Mouse (Mus musculus) forebrain, embryonic 13.5 days (tissue): ENCODE results near the gene Intu. TPM values are rescaled to one million over a fixed set of nuclear protein-coding genes. Genes with fewer than 3 reads are reported as not detected.

ENCODE experiments used
- ATAC-seq: fragments of 200-750 bp; cut with Nextera tagmentation; 2 replicates; pipeline ENCODE4 v1.8.0; 2017
- H3K27ac ChIP-seq: fragments of 300-500 bp; sonication (generic); 2 replicates; pipeline ENCODE4 v1.5.1; 2015; ENCODE audit warnings: inconsistent platforms, mild to moderate bottlenecking, moderate library complexity
- H3K27me3 ChIP-seq: fragments of 300-500 bp; sonication (generic); 2 replicates; pipeline ENCODE4 v1.6.1; 2015; ENCODE audit warnings: mild to moderate bottlenecking, inconsistent platforms
- H3K36me3 ChIP-seq: fragments of 300-500 bp; sonication (generic); 2 replicates; pipeline ENCODE4 v1.6.1; 2015; ENCODE audit warnings: mild to moderate bottlenecking, inconsistent platforms; ENCODE audit not compliant: poor library complexity, severe bottlenecking
- H3K4me1 ChIP-seq: fragments of 300-500 bp; sonication (generic); 2 replicates; pipeline ENCODE4 v1.6.1; 2015; ENCODE audit warnings: inconsistent platforms
- H3K4me2 ChIP-seq: fragments of 300-500 bp; sonication (generic); 2 replicates; pipeline ENCODE4 v1.6.1; 2015; ENCODE audit warnings: inconsistent platforms, mild to moderate bottlenecking, moderate library complexity
- H3K4me3 ChIP-seq: fragments of 300-500 bp; sonication (generic); 2 replicates; pipeline ENCODE4 v1.5.1; 2015; ENCODE audit warnings: mild to moderate bottlenecking, inconsistent platforms
- H3K9ac ChIP-seq: fragments of 300-500 bp; sonication (generic); 2 replicates; pipeline ENCODE4 v1.6.1; 2015; ENCODE audit warnings: mild to moderate bottlenecking, inconsistent platforms
- H3K9me3 ChIP-seq: fragments of 300-500 bp; sonication (generic); replicated peaks from 2 replicates; pipeline ENCODE4 v1.6.1; 2016; ENCODE audit warnings: inconsistent platforms
- WGBS: fragments of 180-500 bp; shearing (Covaris S2); methylation state at CpG from one replicate; pipeline ENCODE4 v1.1.7; 2015; 5-methylcytosine and 5-hydroxymethylcytosine counted together
- microRNA-seq: library from miRNA; unstranded; fragments of <30 nt; microRNA quantifications from one replicate; pipeline ENCODE4, GENCODE M21; 2016
- polyA plus RNA-seq: library from polyadenylated mRNA; unstranded; fragments of >200 nt; fragmentation: Nextera tagmentation; extraction: Ambion mirVana; gene quantifications from 2 replicates; pipeline ENCODE4 v1.2.1, GENCODE M21; 2015

The Intu gene
- polyA plus RNA-seq, 1 experiment from 2014 or later: 4.2 TPM

DNA sequence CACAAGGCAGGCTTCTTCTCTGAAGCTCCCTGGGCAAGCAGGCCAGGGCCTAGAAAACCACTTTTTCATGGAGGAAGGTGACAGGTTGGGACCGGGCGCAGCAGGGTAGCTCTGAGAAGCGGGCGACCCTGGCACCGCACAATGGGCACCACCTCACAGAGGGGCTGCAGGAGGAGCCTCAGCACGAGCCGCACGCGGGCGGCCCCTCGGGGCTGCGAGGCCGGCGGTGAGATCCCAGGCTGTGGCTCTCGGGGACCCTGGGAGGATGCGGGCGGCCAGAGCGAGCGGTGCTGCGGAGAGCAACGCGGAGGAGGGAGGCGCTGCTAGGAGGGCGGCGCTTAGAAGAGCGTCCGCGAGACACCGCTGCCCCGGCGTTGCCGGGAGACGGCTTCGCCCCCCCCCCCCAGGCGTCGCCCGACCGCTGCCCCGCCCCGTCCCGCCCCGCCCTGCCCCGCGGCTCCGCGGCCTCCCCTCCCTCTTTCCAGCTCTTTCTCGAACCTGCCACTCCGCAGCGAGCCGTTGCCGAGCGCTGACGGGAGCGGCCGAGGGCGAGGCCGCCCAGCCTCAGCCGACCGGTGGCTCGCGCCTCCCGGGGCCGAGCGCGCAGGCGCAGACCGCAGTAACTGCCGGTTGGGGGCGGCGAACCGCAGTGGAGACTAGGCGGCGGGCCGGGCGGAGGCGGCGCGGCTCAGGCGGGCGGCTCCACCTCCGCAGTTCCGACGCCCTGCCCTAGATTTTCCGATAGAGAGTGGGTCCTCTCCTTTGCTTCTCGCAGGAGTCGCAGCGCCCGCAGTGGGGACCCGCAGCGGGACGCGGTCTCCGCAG, 214.0 kb downstream of the Intu start:
- Histone ChIP-seq H3K4me3 (peak overlapping the region; percentile 92), H3K27ac (peak overlapping the region; percentile 90), H3K4me2 (peak overlapping the region; percentile 85), H3K9ac (peak overlapping the region; percentile 92), H3K4me1 (peaks cover 17% of the 10 kb centered on the region), H3K27me3 (no peaks in the 10 kb centered on the region), H3K9me3 (no peaks in the 10 kb centered on the region), H3K36me3 (no peaks in the 10 kb centered on the region)
- under 1% methylated on average over 48 of the region's 93 CpGs for WGBS
- peak; percentile 96 for ATAC-seq

DNA sequence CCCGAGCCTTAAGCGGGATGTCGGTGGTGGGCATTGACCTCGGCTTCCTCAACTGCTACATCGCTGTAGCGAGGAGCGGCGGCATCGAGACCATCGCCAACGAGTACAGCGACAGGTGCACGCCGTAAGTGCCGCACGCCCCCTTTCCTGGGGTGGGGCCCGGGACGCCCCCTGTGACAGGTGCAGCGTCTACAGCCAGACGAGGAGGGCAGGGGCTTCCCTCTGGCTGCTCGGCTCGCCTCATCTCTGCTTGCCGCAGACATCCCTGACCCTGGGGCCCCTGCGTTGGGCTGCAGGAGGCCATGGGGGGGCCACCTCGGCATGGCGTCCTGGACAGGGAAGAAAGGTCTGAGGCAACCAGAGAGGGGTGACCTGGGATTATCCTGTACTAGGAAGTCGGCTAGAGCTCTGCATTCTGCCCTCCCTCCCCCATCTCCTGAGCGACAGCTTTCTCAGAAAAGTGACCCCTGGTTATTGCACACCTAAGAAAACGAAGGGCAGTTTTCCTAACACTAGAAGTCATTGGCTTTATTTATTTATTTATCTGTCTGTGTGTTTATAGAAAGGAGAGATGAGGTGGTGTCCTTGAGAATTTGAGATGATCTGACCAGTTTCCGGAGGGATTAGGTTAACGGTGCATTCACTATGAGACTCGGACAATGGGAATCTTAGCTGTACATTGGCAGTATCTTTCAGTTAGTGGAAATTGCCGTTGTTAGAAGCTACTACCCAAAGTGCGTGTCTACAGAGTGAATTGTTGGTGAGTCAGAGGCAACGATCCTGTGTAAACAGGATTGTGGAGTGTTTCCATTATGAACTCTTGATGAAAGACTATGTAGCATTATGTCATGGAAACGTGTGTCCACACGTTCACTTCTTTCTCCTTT, 214.8 kb downstream of the Intu start:
- no peaks in the 10 kb centered on the region for H3K27me3 ChIP-seq
- H3K4me1 ChIP-seq: peaks cover 17% of the 10 kb centered on the region
- H3K4me2 ChIP-seq: peak overlapping the region; percentile 85
- under 1% methylated on average over 37 of the region's 37 CpGs for WGBS
- no peaks in the 10 kb centered on the region for H3K9me3 ChIP-seq
- H3K4me3 ChIP-seq: peak overlapping the region; percentile 92
- peak overlapping the region; percentile 92 for H3K9ac ChIP-seq
- no peaks in the 10 kb centered on the region for H3K36me3 ChIP-seq
- no peak; the same call in 1 of the 2 replicates for ATAC-seq
- H3K27ac ChIP-seq: peak overlapping the region; percentile 90

Small RNA genes within 50 kb of the gene (microRNA-seq; reads per million reads assigned to microRNA genes)
- not detected for gene Gm23810

Other genes starting within 250 kb of the Intu start
- gene Slc25a31, start 177.6 kb downstream of the Intu start, polyA plus RNA-seq: 0.15 TPM in 1 of 2 replicates, not detected in the other
- 48.5 and 53.5 TPM in 2 replicates for gene Hspa4l, start 213.2 kb downstream of the Intu start, polyA plus RNA-seq